In the genomic region with DNA sequence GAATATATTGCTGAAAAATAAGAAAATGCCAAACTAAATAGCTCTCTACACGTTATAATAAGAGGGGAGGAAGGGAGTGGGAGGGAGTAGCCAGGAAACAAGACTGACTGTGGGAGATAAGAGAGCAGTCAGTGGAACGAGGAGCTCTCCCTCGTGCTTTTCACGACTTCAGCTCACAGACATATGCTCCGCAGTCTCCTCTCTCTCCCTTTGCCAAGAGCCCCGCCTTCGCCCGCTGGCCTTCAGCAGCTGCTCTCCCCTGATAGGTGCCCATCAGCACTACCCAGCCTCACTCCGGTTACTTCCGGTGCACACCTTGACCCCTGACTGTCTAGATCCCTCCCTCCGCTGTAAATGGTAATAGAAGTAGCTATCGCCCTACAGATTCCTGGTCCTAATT, we compare ENCODE assay signal across 9 mouse cellular contexts.
DNase-seq lines count a peak whose midpoint lies in the region; ATAC-seq lines count a peak whose summit lies in the region.
"Had no signal": no experiment of that assay in that cellular context is flagged by ENCODE, and none has a peak within 500 bp of the region (broad histone marks: within the 10 kb centered on the region; RNA-seq: fewer than 3 reads in every experiment).

No protein-coding gene starts in this region.

- WGBS in heart, embryonic 11.5 days (ENCODE audit: insufficient replicate concordance) = 24% methylated on average over 12 of the region's 12 CpGs

- H3K27me3 ChIP-seq in heart, embryonic 11.5 days (ENCODE audit: control insufficient read depth, insufficient read depth, low read length) = no peaks in the 10 kb centered on the region; the same call in 1 of the 2 replicates
- H3K27me3 ChIP-seq: midbrain, embryonic 12.5 days had no signal

- no peak overlapping the region for H3K4me3 ChIP-seq in heart, embryonic 11.5 days (ENCODE audit: low read depth, low read length)
- H3K4me3 ChIP-seq: midbrain, embryonic 12.5 days had no signal

- no peaks in the 10 kb centered on the region for H3K9me3 ChIP-seq in heart, embryonic 11.5 days (replicated peaks; ENCODE audit: control insufficient read depth, low read length)
- H3K9me3 ChIP-seq: midbrain, embryonic 12.5 days had no signal

- no peak overlapping the region; the same call in 1 of the 2 replicates for H3K4me2 ChIP-seq in heart, embryonic 11.5 days
- H3K4me2 ChIP-seq: midbrain, embryonic 12.5 days had no signal

- no peak for ATAC-seq in heart, embryonic 11.5 days (replicated peaks; ENCODE audit: insufficient number of reproducible peaks, low FRiP score, low TSS enrichment)

- intact Hi-C loops in heart, postnatal 10 days (cut with DNase I) = no loop called here

- no peak overlapping the region for H3K27ac ChIP-seq in heart, embryonic 11.5 days (ENCODE audit: low read depth, low read length)
- H3K27ac ChIP-seq: midbrain, embryonic 12.5 days had no signal

- H3K9ac ChIP-seq in heart, embryonic 11.5 days (ENCODE audit: low read depth, low read length) = no peak overlapping the region
- H3K9ac ChIP-seq: midbrain, embryonic 12.5 days had no signal

- no peaks in the 10 kb centered on the region for H3K36me3 ChIP-seq in heart, embryonic 11.5 days (ENCODE audit: control insufficient read depth, insufficient read depth, low read length)
- H3K36me3 ChIP-seq: midbrain, embryonic 12.5 days had no signal

- peak; percentile 18 to 27 for DNase-seq in heart, adult 18-20 months
- peak; percentile 37 for DNase-seq in c-Kit-negative CD71-positive TER-119-positive erythroid progenitor cells, embryonic 14.5 days (ENCODE audit: low read depth, low spot score)
- peak; percentile 32 to 41 for DNase-seq in heart, postnatal 10 days
- peak; percentile 71 for DNase-seq in right cerebral cortex, adult 18-20 months
- no peak for DNase-seq in retina, embryonic 14.5 days (ENCODE audit: low spot score)
- DNase-seq in adrenal gland, postnatal 4 days (ENCODE audit: low spot score in 2 of 2) = no peak
- no peak for DNase-seq in lung, postnatal 14 days

- H3K4me1 ChIP-seq in heart, embryonic 11.5 days (ENCODE audit: control insufficient read depth, insufficient read depth, low read length) = peaks cover 7% of the 10 kb centered on the region; the same call in 1 of the 2 replicates
- H3K4me1 ChIP-seq: midbrain, embryonic 12.5 days had no signal

Comparison
In these comparisons a context has a peak if more than half of its experiments do, and no peak if none do; other contexts are left out.
1. DNase-seq: peak in heart, adult 18-20 months (2 of 2), c-Kit-negative CD71-positive TER-119-positive erythroid progenitor cells, embryonic 14.5 days (single experiment), heart, postnatal 10 days (2 of 2) and right cerebral cortex, adult 18-20 months (single experiment); none in retina, embryonic 14.5 days (single experiment), adrenal gland, postnatal 4 days (0 of 2) and lung, postnatal 14 days (single experiment).